Mouse (Mus musculus) lung, adult 2 months (tissue): ENCODE results near the gene Ikzf1. TPM values are rescaled to one million over a fixed set of nuclear protein-coding genes. Genes with fewer than 3 reads are reported as not detected.

ENCODE experiments used
- DNase-seq: peaks from one replicate; pipeline ENCODE4 v3.0.0; 2022
- H3K4me1 ChIP-seq: fragments of 200-500 bp; 2 replicates; pipeline ENCODE4 v1.6.1; 2011; ENCODE audit warnings: low read length; ENCODE audit not compliant: control insufficient read depth, insufficient read depth
- H3K4me3 ChIP-seq: fragments of 200-500 bp; replicated peaks from 2 replicates; pipeline ENCODE3; 2011; ENCODE audit warnings: low read depth, mild to moderate bottlenecking, control low read depth, low read length; ENCODE audit errors: extremely low read depth
- CTCF ChIP-seq: fragments of 200-500 bp; IDR thresholded peaks from 2 replicates; pipeline ENCODE4 v1.5.1; 2011; ENCODE audit warnings: mild to moderate bottlenecking, low read length, control low read depth; ENCODE audit not compliant: insufficient read depth
- POLR2A ChIP-seq: fragments of 200-500 bp; IDR thresholded peaks from 2 replicates; pipeline ENCODE4 v1.6.1; 2011; ENCODE audit warnings: low read depth, mild to moderate bottlenecking, control low read depth, low read length, borderline replicate concordance; ENCODE audit errors: extremely low read depth
- WGBS: fragments of 180-500 bp; shearing (Covaris S2); methylation state at CpG from one replicate; pipeline ENCODE4 v1.1.7; 2018; 5-methylcytosine and 5-hydroxymethylcytosine counted together
- polyA plus RNA-seq: library from polyadenylated mRNA; depleted of rRNA; stranded (reverse); fragments of >200 nt; gene quantifications from 2 replicates; pipeline ENCODE4 v1.2.3, GENCODE M21; 2012; rRNA removed

Ikzf1 gene
- polyA plus RNA-seq, 1 experiment: 28.0 TPM

- DNase-seq: peak; percentile 66
- 20% methylated on average over 9 of the region's 9 CpGs for WGBS
- TF ChIP-seq POLR2A: no peak
- peak; percentile 99 for TF ChIP-seq CTCF
- no peak overlapping the region for H3K4me3 ChIP-seq
- H3K4me1 ChIP-seq: peaks cover 2% of the 10 kb centered on the region; the same call in 1 of the 2 replicates
Measured at GRCm38 (mm10) chr11:11811906-11812480, 127.2 kb downstream of the Ikzf1 start.

GRCm38 (mm10) chr11:11815737-11816136, 130.9 kb downstream of the Ikzf1 start:
- H3K4me3 ChIP-seq: no peak overlapping the region
- H3K4me1 ChIP-seq: no peaks in the 10 kb centered on the region
- DNase-seq: no peak
- WGBS: 75% methylated on average over 3 of the region's 3 CpGs
- TF ChIP-seq CTCF (no peak), POLR2A (no peak)

GRCm38 (mm10) chr11:11818797-11819196, 134.0 kb downstream of the Ikzf1 start:
- 93% methylated on average over 6 of the region's 6 CpGs for WGBS

GRCm38 (mm10) chr11:11819206-11819605, 134.4 kb downstream of the Ikzf1 start:
- WGBS: 87% methylated on average over 5 of the region's 5 CpGs
- no peaks in the 10 kb centered on the region for H3K4me1 ChIP-seq

More at GRCm38 (mm10) chr11:11818797-11819196, 134.0 kb downstream of the Ikzf1 start:
- Histone ChIP-seq H3K4me1 (no peaks in the 10 kb centered on the region), H3K4me3 (no peak overlapping the region)
- no peak for DNase-seq
- TF ChIP-seq CTCF (no peak), POLR2A (no peak)

GRCm38 (mm10) chr11:11820251-11820650, 135.4 kb downstream of the Ikzf1 start:
- WGBS: 2% methylated on average over 2 of the region's 2 CpGs
- Histone ChIP-seq H3K4me1 (no peaks in the 10 kb centered on the region; the same call in 1 of the 2 replicates), H3K4me3 (no peak overlapping the region)
- peak; percentile 61 for DNase-seq
- TF ChIP-seq POLR2A: no peak
- TF ChIP-seq CTCF: peak; percentile 46

More at GRCm38 (mm10) chr11:11819206-11819605, 134.4 kb downstream of the Ikzf1 start:
- H3K4me3 ChIP-seq: no peak overlapping the region
- no peak for DNase-seq
- TF ChIP-seq CTCF (no peak), POLR2A (no peak)

GRCm38 (mm10) chr11:11820737-11821136, 135.9 kb downstream of the Ikzf1 start:
- DNase-seq: no peak
- Histone ChIP-seq H3K4me3 (no peak overlapping the region), H3K4me1 (no peaks in the 10 kb centered on the region; the same call in 1 of the 2 replicates)
- TF ChIP-seq CTCF: no peak
- no peak for TF ChIP-seq POLR2A
- whole genome bisulfite sequencing: 53% methylated on average over 3 of the region's 3 CpGs

- H3K4me1 ChIP-seq: no peaks in the 10 kb centered on the region; the same call in 1 of the 2 replicates
- no peak for DNase-seq
- no peak for TF ChIP-seq POLR2A
- TF ChIP-seq CTCF: no peak
- WGBS: 38% methylated on average over 16 of the region's 16 CpGs
- H3K4me3 ChIP-seq: no peak overlapping the region
Measured at GRCm38 (mm10) chr11:11821387-11821975, 136.7 kb downstream of the Ikzf1 start.

Other genes with a start within 250 kb of the Ikzf1 start
- 0.80 and 1.6 TPM in 2 replicates for gene Spata48, start 222.9 kb upstream of the Ikzf1 start, polyA plus RNA-seq
- gene Zpbp, start 222.6 kb upstream of the Ikzf1 start, polyA plus RNA-seq: 0.06 and 0.16 TPM in 2 replicates
- gene 4930512M02Rik, start 57.2 kb upstream of the Ikzf1 start, polyA plus RNA-seq: not detected in 2 replicates
- 0.17 and 0.47 TPM in 2 replicates for gene Fignl1, start 124.0 kb downstream of the Ikzf1 start, polyA plus RNA-seq
- 1.5 and 3.6 TPM in 2 replicates for gene Ddc, start 213.1 kb downstream of the Ikzf1 start, polyA plus RNA-seq